Mouse (Mus musculus) frontal cortex, adult (tissue): ENCODE results near the gene Gm29609.
"Not testable (repeated sequence)": the region's sequence is repeated elsewhere in the genome, so short reads cannot be mapped to it uniquely, and the experiment has no call there.

Source experiments
- ATAC-seq: cut with Nextera tagmentation; 2 replicates; pipeline ENCODE4 v1.9.2; 2017; ENCODE audit warnings: mild to moderate bottlenecking, moderate library complexity, mixed read lengths; ENCODE audit not compliant: low TSS enrichment

The Gm29609 gene

GRCm38 (mm10) chr5:31179766-31180630 is at the start of gene Gm29609, which contains the start of gene Gtf3c2:
TSS of gene Gm29609 (minus strand) at chr5:31179911.
TSS of gene Gtf3c2 (minus strand) at chr5:31180144.
- peak; percentile 99 for ATAC-seq

GRCm38 (mm10) chr5:31226641-31227040 is 46.9 kb upstream of the Gm29609 start:
- no peak for ATAC-seq

GRCm38 (mm10) chr5:31222696-31223095 is 43.0 kb upstream of the Gm29609 start:
- no peak for ATAC-seq

- ATAC-seq: peak; percentile 6; the same call in 1 of the 2 replicates
Observed at GRCm38 (mm10) chr5:31221304-31221945, 41.7 kb upstream of the Gm29609 start.

GRCm38 (mm10) chr5:31220448-31221303 is 41.0 kb upstream of the Gm29609 start, which contains the start of gene Ppm1g:
TSS of gene Ppm1g (minus strand) at chr5:31220687.
- ATAC-seq: peak; percentile 90

GRCm38 (mm10) chr5:31219911-31220447 is 40.3 kb upstream of the Gm29609 start:
- ATAC-seq: peak; percentile 53

GRCm38 (mm10) chr5:31219474-31219873 is 39.8 kb upstream of the Gm29609 start:
- ATAC-seq: no peak

- ATAC-seq: no peak
Observed at GRCm38 (mm10) chr5:31219070-31219469, 39.4 kb upstream of the Gm29609 start.

GRCm38 (mm10) chr5:31218294-31218693 is 38.6 kb upstream of the Gm29609 start:
- ATAC-seq: no peak

GRCm38 (mm10) chr5:31216554-31216953 is 36.8 kb upstream of the Gm29609 start:
- not testable (repeated sequence) for ATAC-seq

- no peak for ATAC-seq
Observed at GRCm38 (mm10) chr5:31204421-31204820, 24.7 kb upstream of the Gm29609 start.

- no peak for ATAC-seq
Observed at GRCm38 (mm10) chr5:31203866-31204265, 24.2 kb upstream of the Gm29609 start.

GRCm38 (mm10) chr5:31202933-31203332 is 23.2 kb upstream of the Gm29609 start:
- no peak for ATAC-seq

- peak; percentile 95 for ATAC-seq
Observed at GRCm38 (mm10) chr5:31201742-31202590, 22.3 kb upstream of the Gm29609 start, which contains the start of gene Zfp513. TSS of gene Zfp513 (minus strand) at chr5:31202303.

GRCm38 (mm10) chr5:31201042-31201741 is 21.5 kb upstream of the Gm29609 start:
- ATAC-seq: no peak

- no peak for ATAC-seq
Observed at GRCm38 (mm10) chr5:31200327-31200768, 20.6 kb upstream of the Gm29609 start.

GRCm38 (mm10) chr5:31199893-31200292 is 20.2 kb upstream of the Gm29609 start:
- no peak for ATAC-seq

GRCm38 (mm10) chr5:31199321-31199892 is 19.7 kb upstream of the Gm29609 start:
- no peak for ATAC-seq

GRCm38 (mm10) chr5:31198616-31199320 is 19.1 kb upstream of the Gm29609 start:
- no peak for ATAC-seq
